Mouse (Mus musculus): ENCODE measurements at regions not wholly inside any gene's neighbourhood (a gene's known extent, or its start where the extent isn't known, plus 50 kb on each side); places are given as distances from the start of the nearest gene placed in this dataset.

DNA sequence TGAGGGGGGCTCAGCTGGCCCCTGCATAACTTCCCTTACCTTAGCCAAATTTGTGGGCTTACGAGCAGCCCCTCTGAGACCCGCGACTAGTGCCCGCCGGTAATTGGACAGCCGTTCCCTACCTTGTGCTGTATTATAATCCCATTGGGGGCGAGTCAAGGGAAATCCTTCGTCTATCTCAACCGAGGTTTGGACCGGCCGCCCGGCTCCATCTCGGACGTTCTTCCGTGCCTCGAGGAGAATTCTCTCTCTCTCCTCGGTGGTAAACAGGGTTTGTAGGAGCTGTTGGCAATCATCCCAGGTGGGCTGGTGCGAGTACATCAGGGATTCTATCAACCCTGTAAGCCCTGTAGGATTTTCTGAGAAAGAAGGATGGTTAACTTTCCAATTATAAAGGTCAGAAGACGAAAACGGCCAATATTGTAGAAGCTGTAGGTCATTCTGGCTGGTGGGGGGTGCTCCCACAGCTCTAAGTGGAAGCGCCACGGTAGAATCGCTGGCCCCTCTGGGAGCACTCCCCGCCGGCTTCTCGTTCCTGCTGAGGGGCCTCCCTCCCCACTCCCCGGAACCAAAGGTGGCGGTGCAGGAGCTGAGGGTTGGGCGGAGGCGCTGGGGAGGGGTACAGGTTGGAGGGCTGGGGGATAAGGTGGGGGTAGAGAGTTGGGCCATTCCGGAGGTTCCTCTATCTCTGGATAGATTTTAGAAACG lies 278.6 kb downstream of the Gm21863 start:
- no peak for TF ChIP-seq CTCF (IDR thresholded peaks at IDR 0.05)
- TF ChIP-seq POLR2A (IDR thresholded peaks at IDR 0.05; ENCODE audit: insufficient read depth, low read depth, low read length), result no peak
- TF ChIP-seq EP300 (IDR thresholded peaks at IDR 0.05; ENCODE audit: insufficient read depth, low read depth, low read length), result no peak

All from heart, adult 2 months (tissue).